Mouse (Mus musculus) brown adipose tissue, adult 24 weeks (tissue): ENCODE measurements around the gene Tpp1. TPM values are rescaled to one million over a fixed set of nuclear protein-coding genes. Genes with fewer than 3 reads are reported as not detected.
A peak's percentile ranks its signal among the peaks of the same experiment; 100 is the strongest.

Source experiments
- H3K27ac ChIP-seq: fragments of 200-500 bp; replicated peaks from 2 replicates; pipeline ENCODE4 v1.5.1; 2012; ENCODE audit warnings: low read depth, mild to moderate bottlenecking, low read length
- H3K4me1 ChIP-seq: fragments of 200-500 bp; 2 replicates; pipeline ENCODE4 v1.6.1; 2012; ENCODE audit warnings: low read length, mixed read lengths; ENCODE audit not compliant: control insufficient read depth, insufficient read depth, insufficient read length
- H3K4me3 ChIP-seq: fragments of 200-500 bp; 2 replicates; pipeline ENCODE4 v1.5.1; 2012; ENCODE audit warnings: low read depth, mild to moderate bottlenecking, low read length, moderate library complexity; ENCODE audit not compliant: insufficient read depth
- polyA plus RNA-seq: library from polyadenylated mRNA; stranded (reverse); fragments of >200 nt; gene quantifications from 2 replicates; pipeline ENCODE4 v1.2.4, GENCODE M21; 2012; ENCODE audit not compliant: missing spikeins, insufficient read depth, insufficient read length

Tpp1 gene
- 64.0 and 83.2 TPM in 2 replicates for polyA plus RNA-seq

DNA sequence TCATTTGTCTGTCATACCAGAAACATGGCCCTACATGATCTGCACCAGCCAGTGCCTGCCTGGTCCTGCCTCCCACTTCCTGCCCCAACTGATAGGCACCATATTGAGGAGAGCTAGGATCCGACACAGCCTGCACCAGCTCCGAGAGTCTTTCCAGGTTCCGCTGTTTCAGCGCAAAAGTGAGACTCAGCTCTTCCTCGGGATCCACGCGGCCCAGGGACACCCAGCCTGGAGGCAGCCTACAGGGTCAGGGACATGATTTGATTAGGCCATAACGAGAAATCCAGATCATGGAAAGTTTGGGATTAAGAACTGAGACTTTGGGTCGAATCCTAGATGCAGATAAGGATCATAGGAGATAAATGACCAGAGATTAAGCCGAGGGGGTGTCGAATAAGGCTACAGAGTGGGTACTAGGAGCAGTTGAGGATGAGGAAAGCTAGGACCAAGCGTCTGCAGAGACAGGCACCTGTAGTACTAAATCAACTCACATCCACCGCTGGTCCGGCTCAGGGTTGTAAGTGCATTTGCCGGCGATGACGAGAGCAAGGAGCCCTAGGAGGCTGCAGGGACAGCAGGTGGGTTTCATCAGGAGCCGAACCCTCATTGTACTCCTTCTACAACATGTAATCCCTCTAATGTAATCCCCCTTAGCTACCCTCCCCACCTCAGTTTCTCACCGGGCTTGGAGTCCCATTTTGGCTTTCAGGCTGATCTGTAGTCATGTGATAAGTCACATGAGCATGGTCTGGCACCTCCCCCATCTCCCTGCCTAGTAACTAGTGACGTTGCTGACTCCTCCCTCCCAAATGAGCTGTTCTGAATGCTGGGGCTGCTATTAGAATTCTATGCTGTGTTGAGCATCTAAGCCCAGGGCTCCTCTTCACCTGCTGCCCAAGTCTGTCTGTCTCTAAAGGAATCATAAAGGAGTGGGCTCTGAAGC lies at the start of gene Tpp1:
Gene Tpp1, minus strand, starts transcription at position 745 of the 943 bp plus-strand sequence.
- Histone ChIP-seq H3K27ac (peak within 1 kb of the TSS; percentile 63; the same call in 1 of the 2 replicates), H3K4me1 (peaks cover 6% of the 10 kb centered on the region), H3K4me3 (peak within 1 kb of the TSS; percentile 77)

DNA sequence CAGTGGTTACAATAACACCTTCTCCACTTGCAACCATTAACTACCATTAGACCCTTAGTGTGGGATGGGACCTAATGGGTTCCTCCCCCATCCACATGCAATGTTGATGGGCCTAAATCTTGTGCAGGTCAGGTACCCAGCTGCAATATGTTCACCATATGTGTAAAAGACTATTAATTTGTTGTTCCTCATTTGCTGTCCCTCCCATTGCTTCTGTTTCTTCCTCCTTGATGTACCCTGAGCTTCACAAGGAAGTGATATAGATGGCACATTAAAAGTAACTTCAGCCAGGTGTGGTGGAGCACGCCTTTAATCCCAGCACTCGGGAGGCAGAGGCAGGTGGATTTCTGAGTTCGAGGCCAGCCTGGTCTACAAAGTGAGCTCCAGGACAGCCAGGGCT lies 44.9 kb upstream of the Tpp1 start:
- Histone ChIP-seq H3K4me3 (no peak overlapping the region), H3K27ac (no peak overlapping the region), H3K4me1 (peaks cover 8% of the 10 kb centered on the region; the same call in 1 of the 2 replicates)

DNA sequence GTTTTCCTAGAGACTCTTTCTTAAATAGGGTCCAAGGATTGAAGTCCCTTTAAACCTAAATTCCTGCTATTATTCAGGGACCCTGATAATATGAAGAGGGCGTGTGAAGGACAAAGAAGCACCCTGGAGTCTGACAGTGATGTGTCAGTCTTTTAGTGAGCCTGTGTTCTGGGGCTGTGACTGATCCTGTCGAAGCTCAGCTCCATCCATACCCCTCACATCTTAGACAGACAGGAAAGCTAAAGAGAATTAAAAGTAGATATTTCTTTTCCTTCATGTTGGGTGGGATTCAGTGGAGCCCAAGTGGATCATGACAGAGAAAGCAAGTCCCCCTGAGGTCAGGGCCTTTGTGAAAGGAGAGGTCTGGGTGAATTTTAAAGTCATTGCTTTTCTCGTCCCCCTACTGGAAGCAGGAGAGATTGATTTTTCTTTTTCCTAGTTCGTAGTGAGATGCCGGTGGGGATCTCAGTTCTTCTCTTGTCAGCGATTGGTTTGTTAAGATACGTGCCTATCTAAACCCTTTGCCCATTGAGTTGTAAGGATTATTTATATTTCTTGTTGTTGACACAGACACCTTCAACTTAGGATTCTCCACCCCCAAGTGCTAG lies 43.8 kb upstream of the Tpp1 start:
- H3K4me1 ChIP-seq: peaks cover 3% of the 10 kb centered on the region; the same call in 1 of the 2 replicates

DNA sequence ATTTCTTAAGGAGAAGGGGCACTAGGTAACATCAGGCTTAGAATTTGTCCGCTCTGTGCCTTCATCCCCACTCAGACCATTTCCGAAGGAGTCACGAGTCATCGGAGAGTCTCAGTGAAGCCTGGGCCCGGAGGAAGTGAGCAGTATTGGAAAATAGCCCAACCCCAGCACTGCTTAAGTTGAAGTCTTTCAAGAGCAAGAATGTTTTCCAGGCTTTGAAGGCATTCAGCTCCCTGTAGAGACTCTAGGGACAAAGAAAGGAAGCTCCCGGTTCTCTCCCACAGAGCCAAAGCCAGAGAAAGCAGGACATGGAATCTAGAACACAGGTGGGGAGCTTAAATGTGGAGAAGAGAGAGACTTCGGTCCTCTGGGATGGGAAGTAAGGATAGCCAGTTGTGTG lies 41.7 kb upstream of the Tpp1 start:
- Histone ChIP-seq H3K4me3 (no peak overlapping the region), H3K27ac (peak overlapping the region; percentile 84), H3K4me1 (peaks cover 3% of the 10 kb centered on the region; the same call in 1 of the 2 replicates)

More for the DNA sequence above, 43.8 kb upstream of the Tpp1 start:
- no peak overlapping the region for H3K4me3 ChIP-seq
- no peak overlapping the region for H3K27ac ChIP-seq

DNA sequence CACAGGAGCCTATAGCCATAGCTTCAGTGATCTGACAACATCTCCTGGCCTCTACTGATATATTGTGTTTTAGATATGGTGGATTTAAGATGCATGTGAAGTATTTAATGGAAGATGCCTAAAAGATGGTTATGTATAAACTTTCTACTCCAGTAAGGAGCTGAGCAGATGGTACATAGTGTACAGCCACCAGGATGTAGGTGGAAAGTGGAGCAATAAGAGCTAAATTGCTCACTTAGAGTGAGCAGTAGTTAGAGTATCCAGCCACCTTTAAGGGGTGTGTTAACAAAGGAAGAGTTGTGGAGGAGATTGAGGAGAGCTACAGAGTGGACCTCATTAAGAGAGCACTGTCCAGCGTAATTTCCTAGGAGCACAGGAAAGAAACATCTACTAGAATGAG lies 39.1 kb upstream of the Tpp1 start:
- Histone ChIP-seq H3K27ac (no peak overlapping the region), H3K4me3 (no peak overlapping the region), H3K4me1 (peaks cover 7% of the 10 kb centered on the region; the same call in 1 of the 2 replicates)

DNA sequence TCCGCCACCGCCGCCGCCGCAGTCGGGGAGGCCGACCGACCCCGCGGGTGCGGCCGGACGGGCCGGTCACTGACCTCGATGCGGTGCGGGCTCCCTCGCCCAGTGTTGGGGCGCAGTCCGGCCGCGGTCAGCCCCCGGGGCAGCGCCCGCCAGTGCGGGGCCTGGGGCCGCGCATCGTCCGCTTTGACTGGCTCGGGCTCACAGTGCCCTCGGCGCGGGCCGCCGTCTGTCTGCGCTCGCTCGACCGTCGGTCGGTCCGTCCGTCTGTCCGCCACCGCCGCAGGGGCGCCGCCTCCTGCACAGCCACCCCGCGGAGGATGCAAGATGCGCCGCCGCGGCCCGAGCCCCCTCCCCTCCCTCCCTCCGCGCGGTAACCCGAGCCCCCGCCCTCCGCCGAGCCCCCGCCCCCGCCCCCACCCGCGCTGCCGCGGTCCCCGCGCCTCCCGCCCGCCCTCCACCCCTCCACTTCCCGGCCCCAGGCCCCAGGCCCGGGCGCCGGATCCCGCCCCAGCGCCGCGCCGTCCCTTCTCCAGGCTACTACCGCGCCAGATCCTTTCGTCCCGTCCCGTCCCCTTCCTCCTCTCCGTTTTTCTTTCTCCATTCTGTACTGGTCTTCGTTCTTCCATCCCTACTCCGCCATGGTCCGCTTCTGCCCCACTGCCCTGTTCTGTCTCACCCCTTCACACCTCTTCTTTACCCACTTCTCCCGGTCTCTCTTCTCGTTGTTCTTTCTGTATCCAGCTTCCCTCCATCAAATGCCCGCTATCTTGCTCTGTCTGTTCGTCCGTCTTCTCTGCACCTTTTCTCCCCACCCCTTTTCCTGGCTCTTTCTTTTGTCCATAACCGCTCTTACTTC lies 35.5 kb upstream of the Tpp1 start, which contains the start of gene Dchs1:
Gene Dchs1, minus strand, starts transcription at position 370 of the 856 bp plus-strand sequence.
- H3K4me1 ChIP-seq: peaks cover 9% of the 10 kb centered on the region
- H3K27ac ChIP-seq: peak within 1 kb of the TSS; percentile 94
- H3K4me3 ChIP-seq: peak within 1 kb of the TSS; percentile 81

DNA sequence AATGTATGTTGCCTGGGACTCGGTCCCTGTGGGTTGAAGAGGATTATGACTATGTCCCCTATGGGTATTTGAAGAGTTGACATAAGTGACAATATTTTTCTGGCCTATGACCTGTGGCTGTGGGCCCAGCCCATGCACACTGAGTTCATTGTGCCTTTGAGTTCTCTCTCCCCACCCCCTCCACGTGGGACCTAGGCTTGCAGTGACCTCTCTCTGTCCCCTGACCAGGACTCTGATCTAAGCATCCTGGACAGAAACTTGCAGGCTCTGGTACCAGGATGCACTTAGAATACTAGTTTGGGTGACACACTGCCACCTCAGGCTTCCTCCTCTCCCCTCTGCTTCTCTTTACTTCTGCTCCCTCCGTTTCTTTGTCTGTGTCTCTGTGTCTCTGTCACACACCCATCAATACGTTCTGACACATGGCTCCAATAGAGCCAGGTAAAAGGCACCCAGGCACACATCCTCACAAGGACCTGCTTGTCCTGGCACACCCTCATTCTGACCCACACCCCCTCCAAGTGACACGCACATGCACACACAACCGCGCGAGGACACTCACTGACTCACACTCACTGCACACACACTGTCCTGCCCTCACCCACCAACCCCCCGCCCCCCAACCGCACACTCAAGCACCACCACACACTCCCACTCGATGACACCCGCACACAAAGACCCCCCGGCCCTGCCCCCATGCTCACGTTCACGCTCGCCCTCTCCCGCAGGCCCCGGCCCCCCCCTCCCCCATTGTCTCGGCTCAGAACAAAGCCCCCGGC lies 34.7 kb upstream of the Tpp1 start:
- Histone ChIP-seq H3K27ac (no peak overlapping the region), H3K4me3 (peak overlapping the region; percentile 70), H3K4me1 (peaks cover 9% of the 10 kb centered on the region)

DNA sequence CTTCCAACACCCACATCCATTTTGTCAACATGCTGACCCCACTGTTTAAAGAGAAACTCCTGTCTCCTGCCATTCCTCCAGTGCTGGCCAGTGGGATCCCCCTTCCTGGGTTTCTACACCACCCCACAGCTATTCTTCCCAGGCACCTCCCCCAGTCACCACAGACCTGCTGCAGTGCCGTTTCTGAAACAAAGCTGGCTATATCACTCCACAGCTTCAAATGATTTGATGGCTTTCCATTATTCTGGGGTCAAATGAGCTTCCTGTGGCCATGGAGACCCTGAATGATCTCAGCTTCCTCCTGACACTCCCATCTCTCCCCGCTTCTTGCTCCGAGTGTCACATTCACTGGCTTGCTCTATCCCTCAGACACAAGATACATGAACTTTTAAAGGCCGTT lies 32.5 kb upstream of the Tpp1 start:
- peak overlapping the region; percentile 39; the same call in 1 of the 2 replicates for H3K27ac ChIP-seq
- no peak overlapping the region for H3K4me3 ChIP-seq
- peaks cover 9% of the 10 kb centered on the region for H3K4me1 ChIP-seq

DNA sequence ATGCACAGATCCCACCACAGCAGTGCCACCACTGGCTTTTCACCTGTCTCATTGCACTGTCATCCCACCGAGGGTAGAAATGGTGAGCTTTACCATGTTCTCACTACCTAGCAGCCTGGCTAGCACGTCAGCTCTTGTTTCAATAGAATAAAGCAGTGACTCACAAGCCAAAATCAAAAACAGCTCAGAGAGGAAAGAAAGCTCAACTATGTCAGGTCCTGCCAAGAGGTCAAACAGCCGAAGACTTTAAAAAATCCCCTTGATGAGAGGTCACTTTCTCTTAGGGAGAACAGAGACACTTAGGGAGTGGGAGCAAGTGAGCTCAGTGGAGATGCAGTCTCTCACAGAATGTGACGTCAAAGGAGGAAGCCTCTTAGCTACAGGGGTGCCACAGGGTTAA lies 31.8 kb upstream of the Tpp1 start:
- peaks cover 15% of the 10 kb centered on the region for H3K4me1 ChIP-seq

DNA sequence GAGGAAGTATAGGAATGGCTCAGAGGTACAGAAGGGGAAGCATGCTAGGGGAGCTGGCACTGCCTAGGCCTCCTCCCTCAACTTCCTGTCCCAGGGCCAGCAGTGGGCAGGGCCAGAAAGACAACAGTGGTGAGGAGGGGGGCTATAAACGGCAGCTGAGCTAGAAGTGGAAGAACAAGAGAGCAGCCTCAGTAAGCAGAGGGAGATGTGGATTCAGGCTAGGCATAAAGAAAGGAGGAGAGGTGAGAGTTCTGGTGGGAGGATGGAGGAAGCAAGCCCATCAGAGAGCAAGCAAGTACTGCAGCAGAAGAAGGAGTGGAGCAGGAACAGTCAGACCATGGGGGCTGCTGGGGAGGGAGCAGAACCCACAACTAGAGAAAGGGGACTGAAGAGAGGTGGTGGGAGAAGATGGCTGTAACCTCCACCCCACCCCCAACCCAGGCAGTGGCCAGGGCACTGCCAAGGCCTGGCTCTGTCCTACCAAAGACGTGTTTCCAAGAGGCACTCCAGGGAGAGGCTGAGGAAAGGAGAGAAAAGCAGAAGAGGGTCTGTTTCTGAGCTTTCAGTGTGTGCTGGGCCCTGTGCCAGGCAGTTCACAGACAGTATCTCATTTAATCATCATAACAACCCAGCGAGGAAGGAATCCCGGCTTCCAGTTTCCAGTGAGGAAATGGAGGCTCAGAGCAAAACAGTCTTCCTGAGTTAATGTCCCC lies 26.7 kb upstream of the Tpp1 start:
- Histone ChIP-seq H3K27ac (peak overlapping the region; percentile 82), H3K4me1 (peaks cover 20% of the 10 kb centered on the region)

More for the DNA sequence above, 31.8 kb upstream of the Tpp1 start:
- H3K27ac ChIP-seq: no peak overlapping the region
- H3K4me3 ChIP-seq: no peak overlapping the region

DNA sequence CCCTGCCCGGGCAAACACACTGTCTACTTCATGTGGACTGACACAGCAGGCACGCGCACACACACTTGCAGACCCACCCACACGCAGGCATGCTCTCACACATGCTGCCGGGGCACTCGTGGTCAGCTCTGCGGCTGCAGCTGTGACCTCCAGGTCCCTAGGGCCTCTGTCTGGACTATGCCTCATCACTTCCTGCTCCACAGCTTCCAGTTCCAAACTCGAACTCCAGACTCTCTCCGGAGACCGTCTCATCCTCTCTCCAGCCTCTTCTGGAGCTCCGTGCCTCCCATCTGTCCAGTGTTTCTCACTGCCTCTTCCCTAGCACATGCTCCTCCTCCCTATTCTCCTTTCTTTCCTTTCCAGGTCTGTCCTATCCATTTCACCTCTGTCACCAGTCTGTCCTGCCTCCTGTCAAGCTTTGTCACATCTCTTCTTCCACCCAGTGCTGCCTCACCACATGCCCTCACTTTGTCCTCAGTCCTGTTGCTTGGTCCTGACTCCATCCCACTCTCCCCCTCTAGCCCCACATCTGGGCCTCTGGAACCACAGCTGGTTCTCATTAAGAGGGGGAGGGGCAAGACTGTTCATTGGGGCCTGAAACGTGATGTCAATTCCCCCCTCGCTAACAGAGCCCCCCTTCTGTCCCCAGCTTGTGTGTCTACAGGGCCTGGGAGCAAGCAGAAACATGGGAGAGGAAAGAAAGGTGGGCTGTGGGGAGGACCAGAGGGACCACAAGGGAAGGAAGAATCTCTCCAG lies 25.9 kb upstream of the Tpp1 start:
- H3K4me3 ChIP-seq: no peak overlapping the region
- peak overlapping the region; percentile 82 for H3K27ac ChIP-seq
- peaks cover 19% of the 10 kb centered on the region for H3K4me1 ChIP-seq

More for the DNA sequence above, 26.7 kb upstream of the Tpp1 start:
- H3K4me3 ChIP-seq: no peak overlapping the region

DNA sequence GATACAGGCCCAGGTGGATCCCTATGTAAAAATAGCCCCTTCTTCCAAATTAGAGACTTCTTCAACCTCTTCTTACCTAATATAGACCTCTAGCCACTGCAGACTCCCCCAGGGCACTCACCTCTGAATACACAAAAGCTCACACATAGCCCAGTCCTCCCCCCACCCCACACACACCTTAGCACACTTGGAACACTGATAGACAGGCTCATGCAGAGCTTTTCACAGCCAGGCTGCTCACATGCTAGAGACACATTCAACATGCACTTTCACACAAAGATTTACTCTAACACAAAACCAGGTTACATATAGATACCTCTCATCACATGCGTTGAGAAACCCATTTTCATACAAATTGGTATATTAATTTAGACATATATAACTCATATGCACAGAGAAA lies 25.3 kb upstream of the Tpp1 start:
- H3K4me1 ChIP-seq: peaks cover 19% of the 10 kb centered on the region
- no peak overlapping the region for H3K27ac ChIP-seq
- no peak overlapping the region for H3K4me3 ChIP-seq

DNA sequence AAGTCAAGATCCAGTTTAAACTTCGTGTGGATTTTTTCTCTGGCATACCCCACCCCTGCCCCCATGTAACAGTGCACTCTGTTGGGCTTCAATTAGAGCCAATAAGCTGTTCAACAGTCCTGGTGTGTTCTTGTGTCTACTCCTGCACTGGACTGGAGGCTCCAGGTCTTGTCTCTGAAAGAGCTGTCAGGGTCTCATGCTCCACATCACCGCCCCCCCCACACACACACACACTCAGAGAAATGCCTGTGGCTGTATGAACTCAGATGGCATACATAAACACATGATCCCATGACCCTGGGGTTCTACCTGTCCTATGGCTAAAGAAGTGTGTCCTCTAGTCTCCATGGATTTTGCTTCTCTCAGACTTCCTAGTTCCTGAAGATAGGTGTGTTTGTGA lies 24.0 kb upstream of the Tpp1 start:
- no peak overlapping the region for H3K27ac ChIP-seq
- no peak overlapping the region for H3K4me3 ChIP-seq
- H3K4me1 ChIP-seq: peaks cover 19% of the 10 kb centered on the region
